Mouse (Mus musculus): ENCODE data around the gene Mllt3. TPM values are rescaled to one million over a fixed set of nuclear protein-coding genes. Genes with fewer than 3 reads are reported as not detected.

Gene Mllt3
- polyA plus RNA-seq, 1 experiment = 11.6 TPM

- Histone ChIP-seq H3K36me3 (ENCODE audit: control insufficient read depth, insufficient read depth, low read length) (no peaks in the 10 kb centered on the region), H3K4me3 (ENCODE audit: control insufficient read depth, insufficient read depth, low read length) (no peak overlapping the region), H3K27me3 (ENCODE audit: control insufficient read depth, insufficient read depth, low read length) (no peaks in the 10 kb centered on the region), H3K27ac (ENCODE audit: control insufficient read depth, insufficient read depth, low read length) (no peak overlapping the region), H3K4me1 (replicated peaks; ENCODE audit: control insufficient read depth, insufficient read depth, low read length) (no peaks in the 10 kb centered on the region)
- no peak for TF ChIP-seq CTCF (IDR thresholded peaks at IDR 0.05; ENCODE audit: borderline replicate concordance, control insufficient read depth, extremely low read depth, insufficient read depth, low read length, poor library complexity)
- TF ChIP-seq POLR2A (IDR thresholded peaks at IDR 0.05; ENCODE audit: control insufficient read depth, extremely low read depth, insufficient read depth, low read length, poor library complexity) = no peak
- WGBS = 96% methylated on average over 3 of the region's 3 CpGs
- DNase-seq = no peak
These were observed 229.9 kb downstream of the Mllt3 start for GRCm38 (mm10) chr4:87803313-87803712.

- TF ChIP-seq POLR2A (IDR thresholded peaks at IDR 0.05; ENCODE audit: control insufficient read depth, extremely low read depth, insufficient read depth, low read length, poor library complexity) (no peak), CTCF (IDR thresholded peaks at IDR 0.05; ENCODE audit: borderline replicate concordance, control insufficient read depth, extremely low read depth, insufficient read depth, low read length, poor library complexity) (no peak)
- 92% methylated on average over 4 of the region's 4 CpGs for WGBS
- DNase-seq = no peak
- no peaks in the 10 kb centered on the region for H3K4me1 ChIP-seq (replicated peaks; ENCODE audit: control insufficient read depth, insufficient read depth, low read length)
- no peaks in the 10 kb centered on the region for H3K27me3 ChIP-seq (ENCODE audit: control insufficient read depth, insufficient read depth, low read length)
- H3K36me3 ChIP-seq (ENCODE audit: control insufficient read depth, insufficient read depth, low read length) = no peaks in the 10 kb centered on the region
- H3K4me3 ChIP-seq (ENCODE audit: control insufficient read depth, insufficient read depth, low read length) = no peak overlapping the region
- no peak overlapping the region for H3K27ac ChIP-seq (ENCODE audit: control insufficient read depth, insufficient read depth, low read length)
These were observed 231.0 kb downstream of the Mllt3 start for GRCm38 (mm10) chr4:87802140-87802539.

- H3K36me3 ChIP-seq (ENCODE audit: control insufficient read depth, insufficient read depth, low read length) = no peaks in the 10 kb centered on the region
- no peaks in the 10 kb centered on the region for H3K4me1 ChIP-seq (replicated peaks; ENCODE audit: control insufficient read depth, insufficient read depth, low read length)
- WGBS = 85% methylated on average over 3 of the region's 3 CpGs
- H3K27ac ChIP-seq (ENCODE audit: control insufficient read depth, insufficient read depth, low read length) = no peak overlapping the region
- no peaks in the 10 kb centered on the region for H3K27me3 ChIP-seq (ENCODE audit: control insufficient read depth, insufficient read depth, low read length)
- no peak for DNase-seq
- no peak for TF ChIP-seq POLR2A (IDR thresholded peaks at IDR 0.05; ENCODE audit: control insufficient read depth, extremely low read depth, insufficient read depth, low read length, poor library complexity)
- no peak for TF ChIP-seq CTCF (IDR thresholded peaks at IDR 0.05; ENCODE audit: borderline replicate concordance, control insufficient read depth, extremely low read depth, insufficient read depth, low read length, poor library complexity)
- H3K4me3 ChIP-seq (ENCODE audit: control insufficient read depth, insufficient read depth, low read length) = no peak overlapping the region
These were observed 231.8 kb downstream of the Mllt3 start for GRCm38 (mm10) chr4:87801332-87801731.

GRCm38 (mm10) chr4:87800276-87800675, 232.9 kb downstream of the Mllt3 start:
- H3K27me3 ChIP-seq (ENCODE audit: control insufficient read depth, insufficient read depth, low read length) = no peaks in the 10 kb centered on the region
- H3K36me3 ChIP-seq (ENCODE audit: control insufficient read depth, insufficient read depth, low read length) = no peaks in the 10 kb centered on the region
- DNase-seq = no peak
- WGBS = 100% methylated on average over 1 of the region's 1 CpGs
- H3K4me3 ChIP-seq (ENCODE audit: control insufficient read depth, insufficient read depth, low read length) = no peak overlapping the region
- no peaks in the 10 kb centered on the region for H3K4me1 ChIP-seq (replicated peaks; ENCODE audit: control insufficient read depth, insufficient read depth, low read length)
- no peak overlapping the region for H3K27ac ChIP-seq (ENCODE audit: control insufficient read depth, insufficient read depth, low read length)
- no peak for TF ChIP-seq CTCF (IDR thresholded peaks at IDR 0.05; ENCODE audit: borderline replicate concordance, control insufficient read depth, extremely low read depth, insufficient read depth, low read length, poor library complexity)
- no peak for TF ChIP-seq POLR2A (IDR thresholded peaks at IDR 0.05; ENCODE audit: control insufficient read depth, extremely low read depth, insufficient read depth, low read length, poor library complexity)

- Histone ChIP-seq H3K4me1 (replicated peaks; ENCODE audit: control insufficient read depth, insufficient read depth, low read length) (no peaks in the 10 kb centered on the region), H3K27ac (ENCODE audit: control insufficient read depth, insufficient read depth, low read length) (no peak overlapping the region), H3K4me3 (ENCODE audit: control insufficient read depth, insufficient read depth, low read length) (no peak overlapping the region), H3K36me3 (ENCODE audit: control insufficient read depth, insufficient read depth, low read length) (no peaks in the 10 kb centered on the region), H3K27me3 (ENCODE audit: control insufficient read depth, insufficient read depth, low read length) (no peaks in the 10 kb centered on the region)
- 95% methylated on average over 2 of the region's 2 CpGs for WGBS
- DNase-seq = no peak
- TF ChIP-seq CTCF (IDR thresholded peaks at IDR 0.05; ENCODE audit: borderline replicate concordance, control insufficient read depth, extremely low read depth, insufficient read depth, low read length, poor library complexity) = no peak
- TF ChIP-seq POLR2A (IDR thresholded peaks at IDR 0.05; ENCODE audit: control insufficient read depth, extremely low read depth, insufficient read depth, low read length, poor library complexity) = no peak
These were observed 233.7 kb downstream of the Mllt3 start for GRCm38 (mm10) chr4:87799418-87799817.

- WGBS = 93% methylated on average over 4 of the region's 4 CpGs
- DNase-seq = no peak
- Histone ChIP-seq H3K27me3 (ENCODE audit: control insufficient read depth, insufficient read depth, low read length) (no peaks in the 10 kb centered on the region), H3K4me3 (ENCODE audit: control insufficient read depth, insufficient read depth, low read length) (no peak overlapping the region), H3K36me3 (ENCODE audit: control insufficient read depth, insufficient read depth, low read length) (peaks cover 7% of the 10 kb centered on the region), H3K4me1 (replicated peaks; ENCODE audit: control insufficient read depth, insufficient read depth, low read length) (no peaks in the 10 kb centered on the region), H3K27ac (ENCODE audit: control insufficient read depth, insufficient read depth, low read length) (no peak overlapping the region)
- TF ChIP-seq POLR2A (IDR thresholded peaks at IDR 0.05; ENCODE audit: control insufficient read depth, extremely low read depth, insufficient read depth, low read length, poor library complexity) (no peak), CTCF (IDR thresholded peaks at IDR 0.05; ENCODE audit: borderline replicate concordance, control insufficient read depth, extremely low read depth, insufficient read depth, low read length, poor library complexity) (no peak)
These were observed 237.9 kb downstream of the Mllt3 start for GRCm38 (mm10) chr4:87795261-87795660.

GRCm38 (mm10) chr4:87794216-87794615, 238.9 kb downstream of the Mllt3 start:
- Histone ChIP-seq H3K4me3 (ENCODE audit: control insufficient read depth, insufficient read depth, low read length) (no peak overlapping the region), H3K27ac (ENCODE audit: control insufficient read depth, insufficient read depth, low read length) (no peak overlapping the region), H3K36me3 (ENCODE audit: control insufficient read depth, insufficient read depth, low read length) (peaks cover 7% of the 10 kb centered on the region), H3K4me1 (replicated peaks; ENCODE audit: control insufficient read depth, insufficient read depth, low read length) (no peaks in the 10 kb centered on the region), H3K27me3 (ENCODE audit: control insufficient read depth, insufficient read depth, low read length) (no peaks in the 10 kb centered on the region)
- DNase-seq = no peak
- TF ChIP-seq POLR2A (IDR thresholded peaks at IDR 0.05; ENCODE audit: control insufficient read depth, extremely low read depth, insufficient read depth, low read length, poor library complexity) (no peak), CTCF (IDR thresholded peaks at IDR 0.05; ENCODE audit: borderline replicate concordance, control insufficient read depth, extremely low read depth, insufficient read depth, low read length, poor library complexity) (no peak)
- WGBS = 98% methylated on average over 3 of the region's 3 CpGs
